Mouse (Mus musculus): ENCODE measurements around the gene Acly.
A peak's percentile ranks its signal among the peaks of the same experiment; 100 is the strongest.

DNA sequence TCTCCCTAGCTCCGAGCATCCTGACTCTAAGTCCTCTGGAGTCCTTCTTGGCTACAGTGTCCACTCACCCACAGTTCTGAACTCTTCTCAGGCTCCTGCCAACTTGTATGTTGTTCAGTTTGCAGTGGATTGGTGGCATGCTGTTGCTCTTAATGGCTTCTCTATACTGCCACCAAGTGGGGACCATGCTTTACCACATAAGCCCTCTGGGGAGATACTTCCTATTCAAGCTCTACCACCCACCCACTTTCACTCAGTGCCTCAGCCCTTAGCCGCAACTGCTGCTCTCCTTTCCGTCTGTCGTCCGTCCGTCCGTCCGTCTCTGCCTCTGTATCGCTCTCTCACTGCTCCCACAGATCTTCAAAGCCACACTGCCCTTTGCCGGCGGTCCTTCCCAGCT lies 27.8 kb upstream of the Acly start:
- TF ChIP-seq POLR2A (IDR thresholded peaks at IDR 0.05; ENCODE audit: control insufficient read depth, low read depth, low read length): no peak
- TF ChIP-seq CTCF (IDR thresholded peaks at IDR 0.05; ENCODE audit: control insufficient read depth, insufficient read depth, insufficient replicate concordance, low read depth, low read length): peak; percentile 12; the same call in 1 of the 2 replicates

All from testis, adult 2 months (tissue).